Mouse (Mus musculus) cerebellum, postnatal 14 days (tissue): ENCODE measurements at regions not wholly inside any gene's neighbourhood (a gene's known extent, or its start where the extent isn't known, plus 50 kb on each side); places are given as distances from the start of the nearest gene placed in this dataset.

Experiments used
- DNase-seq, 2 experiments: peaks; one replicate each; pipeline ENCODE4 v3.0.0; 2021; ENCODE audit warnings: mixed read lengths in 2 of 2

- no peak for DNase-seq
These were observed 57.2 kb downstream of the Lao1 start for GRCm38 (mm10) chr4:119018573-119018972.

- no peak for DNase-seq
These were observed 57.8 kb downstream of the Lao1 start for GRCm38 (mm10) chr4:119019013-119019781.

- DNase-seq: no peak
These were observed 61.0 kb downstream of the Lao1 start for GRCm38 (mm10) chr4:119022338-119022737.

GRCm38 (mm10) chr4:119026237-119026861, 65.0 kb downstream of the Lao1 start:
- no peak for DNase-seq

GRCm38 (mm10) chr4:119028208-119028821, 66.9 kb downstream of the Lao1 start:
- peak in 1 of 2 experiments; percentile 33 for DNase-seq

GRCm38 (mm10) chr4:119029091-119029490, 67.7 kb downstream of the Lao1 start:
- DNase-seq: no peak

GRCm38 (mm10) chr4:119029735-119030134, 68.4 kb downstream of the Lao1 start:
- no peak for DNase-seq

GRCm38 (mm10) chr4:119030865-119031264, 69.5 kb downstream of the Lao1 start:
- no peak for DNase-seq

GRCm38 (mm10) chr4:119033006-119033405, 71.6 kb downstream of the Lao1 start:
- DNase-seq: no peak

- no peak for DNase-seq
These were observed 71.9 kb upstream of the Slc2a1 start for GRCm38 (mm10) chr4:119036582-119036981.

- no peak for DNase-seq
These were observed 68.5 kb upstream of the Slc2a1 start for GRCm38 (mm10) chr4:119040041-119040440.

GRCm38 (mm10) chr4:119041616-119042015, 66.9 kb upstream of the Slc2a1 start:
- peak; percentile 30 to 66 for DNase-seq

GRCm38 (mm10) chr4:119044005-119044677, 64.4 kb upstream of the Slc2a1 start:
- no peak for DNase-seq

- DNase-seq: peak; percentile 43 to 51
These were observed 63.7 kb upstream of the Slc2a1 start for GRCm38 (mm10) chr4:119044836-119045235.

GRCm38 (mm10) chr4:119050867-119051353, 57.6 kb upstream of the Slc2a1 start:
- no peak for DNase-seq

- DNase-seq: no peak
These were observed 56.0 kb upstream of the Slc2a1 start for GRCm38 (mm10) chr4:119052537-119052936.

- DNase-seq: no peak
These were observed 55.3 kb upstream of the Slc2a1 start for GRCm38 (mm10) chr4:119053241-119053640.

- DNase-seq: no peak
These were observed 54.8 kb upstream of the Slc2a1 start for GRCm38 (mm10) chr4:119053680-119054079.

GRCm38 (mm10) chr4:119054129-119054528, 54.4 kb upstream of the Slc2a1 start:
- DNase-seq: no peak

GRCm38 (mm10) chr4:119057191-119057590, 51.3 kb upstream of the Slc2a1 start:
- DNase-seq: no peak

- DNase-seq: peak; percentile 30 to 32
These were observed 50.7 kb upstream of the Slc2a1 start for GRCm38 (mm10) chr4:119057826-119058225.
